Mouse (Mus musculus) 3134 (cell line): ENCODE results near the gene Gm10192.
"Not testable (repeated sequence)": the region's sequence is repeated elsewhere in the genome, so short reads cannot be mapped to it uniquely, and the experiment has no call there.

Experiments
- DNase-seq: peaks from one replicate; pipeline ENCODE4 v3.0.0-alpha.2; 2011; ENCODE audit warnings: low spot score; ENCODE audit not compliant: insufficient read length; ENCODE audit errors: extremely low read depth

The Gm10192 gene

GRCm38 (mm10) chr4:97183066-97183465 lies at the start of gene Gm10192:
Gene Gm10192, minus strand, starts transcription at chr4:97183166.
- not testable (repeated sequence) for DNase-seq

- DNase-seq: no peak
These were observed 47.6 kb upstream of the Gm10192 start for GRCm38 (mm10) chr4:97230411-97231104.

DNA sequence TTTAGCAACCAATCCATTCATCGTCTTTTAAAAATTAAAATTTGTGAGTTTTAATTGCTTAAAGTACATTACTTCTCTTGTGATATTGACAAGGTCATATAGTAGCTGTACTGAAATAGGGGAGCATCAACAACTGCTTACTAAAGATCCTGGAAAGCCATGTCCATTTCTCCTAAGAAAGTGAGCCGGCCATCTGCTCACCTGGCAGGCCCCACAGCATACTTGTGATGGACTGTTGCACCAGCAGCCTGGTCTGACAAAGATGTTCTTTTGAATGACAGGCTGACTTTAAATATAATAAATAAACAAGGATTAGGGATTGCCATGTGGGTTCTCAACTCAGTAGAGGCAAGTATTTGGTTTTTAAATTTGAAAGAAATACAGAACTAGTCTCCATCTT lies 36.7 kb upstream of the Gm10192 start:
- no peak for DNase-seq

DNA sequence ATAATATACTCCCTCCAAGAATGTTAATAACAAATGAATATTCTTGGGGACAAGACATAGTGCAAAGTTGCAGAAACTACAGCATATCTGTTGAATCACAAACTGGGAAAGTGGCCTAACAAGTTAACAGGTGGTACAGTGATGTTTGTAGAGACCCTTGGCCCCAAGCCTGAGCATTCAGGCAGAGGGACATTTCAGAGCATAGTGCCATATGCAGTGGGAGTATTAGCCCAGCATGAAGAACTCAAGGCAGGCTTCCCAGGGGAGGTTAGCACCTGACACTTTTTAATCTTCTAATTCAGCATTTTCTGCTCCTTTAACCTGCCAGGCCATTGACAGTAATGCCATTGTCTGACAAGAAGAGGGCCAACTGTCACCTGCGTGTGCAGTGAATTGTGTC lies 34.9 kb upstream of the Gm10192 start:
- DNase-seq: no peak

DNA sequence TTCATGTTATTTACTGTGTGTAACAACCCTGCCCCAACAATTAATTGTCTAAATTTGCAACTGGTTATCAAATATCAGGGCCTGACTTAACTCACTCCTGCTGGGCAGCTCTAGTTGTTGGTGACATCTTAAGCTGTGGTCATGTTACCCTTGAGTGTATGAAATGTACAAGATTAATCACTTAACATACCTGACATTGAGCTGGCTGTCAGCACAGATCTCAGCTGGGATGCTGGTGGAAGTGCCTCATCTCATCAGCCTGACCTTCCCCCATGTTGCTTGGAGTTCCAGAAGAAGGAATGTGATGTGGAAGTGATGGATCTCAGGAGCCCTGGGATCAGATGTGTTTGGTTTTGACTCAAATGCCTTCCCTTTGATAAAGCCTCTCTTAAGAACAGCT lies 29.5 kb upstream of the Gm10192 start:
- no peak for DNase-seq

DNA sequence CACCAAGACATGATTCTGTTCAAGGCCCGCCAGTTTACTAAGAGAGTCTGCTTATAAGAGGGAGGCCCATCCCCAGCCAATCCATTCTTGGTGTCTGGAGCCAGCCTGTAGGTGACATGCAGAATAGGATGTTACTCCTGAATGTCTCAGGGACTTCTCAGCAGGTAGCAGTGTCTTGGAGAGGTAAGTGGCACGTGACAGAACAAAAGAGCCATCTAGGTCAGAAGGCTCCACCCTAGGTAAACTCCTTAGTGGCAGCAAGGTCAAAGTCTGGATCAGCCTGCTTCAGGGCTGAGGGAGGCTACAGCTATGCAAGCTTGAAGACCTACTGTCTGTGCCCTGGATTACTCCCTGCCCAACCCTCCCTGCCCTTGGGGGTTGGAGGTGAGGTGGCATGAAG lies 20.0 kb upstream of the Gm10192 start:
- not testable (repeated sequence) for DNase-seq

DNA sequence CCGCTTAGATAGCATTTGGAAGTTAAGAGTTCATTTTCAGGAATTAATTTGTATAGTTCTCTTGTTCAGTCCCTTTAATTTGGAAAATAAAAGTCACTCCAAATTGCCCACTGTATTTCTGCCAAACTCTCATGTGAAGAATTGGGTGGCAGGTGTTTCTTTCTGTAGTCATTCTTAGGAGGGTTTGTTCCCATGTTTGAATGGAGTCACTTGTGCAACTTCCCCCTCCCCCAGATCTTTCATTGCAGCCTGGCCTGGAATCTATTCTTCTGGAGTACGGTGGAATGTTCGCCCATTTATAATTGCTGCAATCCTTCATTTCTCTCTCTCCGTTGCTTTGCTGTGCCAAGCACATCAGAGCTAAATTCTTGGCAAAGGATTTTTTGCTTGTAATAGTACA lies 10.2 kb upstream of the Gm10192 start:
- DNase-seq: no peak

DNA sequence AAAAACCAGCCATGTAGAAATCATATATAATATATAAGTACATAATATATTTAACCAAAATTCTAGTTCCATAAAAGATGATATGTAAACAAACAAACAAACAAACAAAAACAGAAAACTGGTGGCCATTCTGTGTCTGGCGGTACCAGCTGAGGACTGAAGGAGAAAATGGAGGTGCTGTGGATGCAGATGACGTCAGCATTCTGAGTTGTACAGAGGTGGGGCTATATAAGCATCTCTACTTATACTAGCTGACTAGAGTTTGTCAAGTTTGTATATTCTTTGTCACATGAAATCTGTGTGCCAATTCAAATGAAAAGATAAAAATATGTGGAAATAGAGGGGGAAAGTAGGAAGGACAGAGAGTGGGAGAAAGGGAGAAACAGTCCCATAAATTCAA lies 9.6 kb upstream of the Gm10192 start:
- DNase-seq: no peak

GRCm38 (mm10) chr4:97180396-97180795 lies 2.6 kb downstream of the Gm10192 start:
- DNase-seq: no peak

DNA sequence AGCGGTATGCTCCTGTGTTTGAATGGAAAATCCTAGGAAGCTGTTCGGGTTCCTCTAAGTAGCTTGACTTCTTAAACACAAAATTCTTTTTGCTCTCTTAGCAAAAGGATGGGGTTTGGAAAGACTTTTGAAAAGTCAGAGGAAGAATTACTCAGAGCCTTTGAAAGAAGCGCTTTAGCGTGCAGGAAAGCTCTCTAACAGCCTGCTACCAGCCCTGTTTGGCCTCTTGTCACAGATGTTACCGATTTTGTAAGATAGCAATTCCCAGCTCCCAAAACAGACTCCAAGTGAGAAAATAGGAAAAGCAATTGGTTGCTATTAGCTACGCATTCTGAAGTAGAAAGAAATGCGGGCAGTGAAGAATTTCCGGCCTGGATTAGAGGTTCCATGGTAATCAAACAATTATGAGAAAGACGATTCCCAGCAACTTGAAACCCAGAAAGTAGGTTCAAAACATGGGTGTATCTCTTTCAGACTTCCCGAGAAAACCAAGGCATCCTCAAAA lies 26.1 kb downstream of the Gm10192 start:
- no peak for DNase-seq

- DNase-seq: no peak
These were observed 26.9 kb downstream of the Gm10192 start for GRCm38 (mm10) chr4:97156084-97156483.

DNA sequence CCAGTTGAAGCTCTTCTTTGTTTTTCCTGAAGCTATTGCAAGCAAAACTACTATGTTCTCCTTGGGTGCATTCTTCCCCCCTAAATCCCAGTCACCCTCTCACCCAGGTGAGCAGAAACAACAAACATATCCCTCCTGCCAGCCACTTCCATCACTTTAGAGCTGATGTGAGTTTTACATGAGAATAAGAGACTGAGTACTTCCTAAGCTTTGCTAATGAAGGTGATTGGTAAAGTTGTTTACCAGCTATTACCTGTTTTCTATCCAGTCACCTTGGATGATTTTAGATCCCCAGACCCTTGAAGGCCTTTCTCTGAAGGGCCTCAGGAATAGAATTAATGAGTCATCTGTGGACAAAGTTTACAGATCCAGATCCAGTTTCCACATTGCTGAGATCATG lies 29.4 kb downstream of the Gm10192 start:
- DNase-seq: no peak

DNA sequence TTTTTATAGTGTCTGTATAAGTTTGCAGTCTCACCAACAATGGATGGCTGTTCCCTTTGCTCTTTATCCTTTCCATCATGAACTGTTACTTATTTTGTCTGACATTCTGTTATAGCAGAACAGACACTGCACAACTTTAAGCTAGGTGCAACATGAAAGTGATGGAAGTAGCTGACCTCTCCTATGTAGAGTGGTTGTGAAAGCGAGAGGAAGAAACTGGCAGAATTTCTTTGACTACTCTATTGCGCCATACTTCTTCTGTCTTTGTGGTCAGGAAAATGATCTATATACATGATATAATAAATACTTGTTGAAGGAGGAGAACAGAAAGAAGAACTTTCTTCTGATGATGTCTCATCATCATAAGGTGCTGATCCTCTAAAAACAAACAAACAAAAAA lies 40.5 kb downstream of the Gm10192 start:
- no peak for DNase-seq
